Mouse (Mus musculus) ES-E14 (cell line): ENCODE measurements around the gene Rap1gap.

Source experiments
- CHD2 ChIP-seq: IDR thresholded peaks from 2 replicates; pipeline ENCODE4 v1.6.1; 2014; ENCODE audit warnings: mild to moderate bottlenecking, low read depth, low read length, inconsistent platforms
- HCFC1 ChIP-seq: IDR thresholded peaks from 2 replicates; pipeline ENCODE4 v1.6.1; 2012; ENCODE audit warnings: low read length, inconsistent platforms, borderline replicate concordance; ENCODE audit not compliant: insufficient read depth
- MAFK ChIP-seq: IDR thresholded peaks from 2 replicates; pipeline ENCODE4 v1.6.1; 2014; ENCODE audit warnings: mild to moderate bottlenecking, low read depth, low read length, inconsistent platforms; ENCODE audit not compliant: insufficient read depth
- ZC3H11A ChIP-seq: IDR thresholded peaks from 2 replicates; pipeline ENCODE4 v1.6.1; 2012; ENCODE audit warnings: low read depth, mild to moderate bottlenecking, inconsistent platforms, low read length, borderline replicate concordance
- ZNF384 ChIP-seq: IDR thresholded peaks from 2 replicates; pipeline ENCODE4 v1.6.1; 2012; ENCODE audit warnings: low read depth, low read length, inconsistent platforms

- no peak for TF ChIP-seq ZNF384
- no peak for TF ChIP-seq ZC3H11A
- no peak for TF ChIP-seq CHD2
- TF ChIP-seq HCFC1 = no peak
- no peak for TF ChIP-seq MAFK
Observed at GRCm38 (mm10) chr4:137684830-137685343, 20.4 kb downstream of the Rap1gap start.
